Mouse (Mus musculus): ENCODE measurements at regions not wholly inside any gene's neighbourhood (a gene's known extent, or its start where the extent isn't known, plus 50 kb on each side); places are given as distances from the start of the nearest gene placed in this dataset.
A peak's percentile ranks its signal among the peaks of the same experiment; 100 is the strongest.

DNA sequence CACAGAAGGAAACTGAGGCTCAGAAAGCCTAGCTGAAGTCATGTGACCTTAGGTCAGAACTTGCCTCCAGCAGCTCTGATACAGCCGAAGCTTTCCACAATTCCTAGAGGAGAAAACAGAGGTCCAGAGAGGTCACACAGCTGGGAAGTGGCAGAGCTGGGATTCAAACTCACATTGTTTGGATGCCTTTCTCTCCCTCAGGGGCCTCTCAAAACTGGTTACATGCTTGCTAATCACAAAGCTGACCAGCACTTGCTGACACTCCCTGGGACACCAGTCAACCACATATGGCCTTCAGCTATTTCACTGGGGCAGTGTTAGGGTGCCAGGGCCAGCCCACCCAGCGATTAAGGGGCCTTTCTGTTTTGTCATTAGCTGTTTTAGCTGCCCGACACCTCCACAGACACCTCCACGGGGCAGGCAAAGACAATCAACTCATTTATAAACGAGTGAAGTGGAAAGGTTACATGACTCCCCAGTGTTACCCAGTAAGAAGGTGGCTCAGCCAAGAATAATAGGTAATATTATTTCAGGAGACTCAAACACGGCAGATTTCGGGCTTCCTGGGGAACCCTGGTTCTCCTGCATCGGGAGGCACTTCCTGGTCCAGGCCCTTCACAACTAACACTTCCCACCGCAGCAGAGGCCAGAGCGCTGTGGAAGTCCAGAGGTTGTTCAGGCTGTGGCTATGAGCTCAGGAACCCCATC lies 71.4 kb downstream of the 2410131K14Rik start:
- 31% methylated on average over 10 of the region's 10 CpGs for WGBS

DNA sequence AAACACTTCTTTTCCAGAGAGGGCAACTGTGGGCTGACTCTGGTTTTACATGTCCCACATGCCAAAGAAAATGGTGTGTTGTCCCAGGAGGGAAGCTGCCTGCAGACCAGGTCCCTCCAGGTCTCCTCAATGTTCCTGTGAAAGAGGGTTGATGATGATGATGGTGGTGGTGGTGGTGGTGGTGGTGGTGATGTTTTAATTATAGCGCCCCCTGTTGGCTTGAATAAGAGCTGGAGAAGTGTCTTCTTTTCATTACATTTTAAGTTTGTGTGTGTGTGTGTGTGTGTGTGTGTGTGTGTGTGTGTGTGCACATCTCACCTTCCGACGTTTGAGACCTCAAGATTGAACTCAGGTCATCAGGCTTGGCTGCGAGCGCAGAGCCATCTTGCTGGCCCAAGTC lies 73.0 kb downstream of the 2410131K14Rik start:
- H3K9me3 ChIP-seq (replicated peaks; ENCODE audit: low read length) = no peaks in the 10 kb centered on the region
- ATAC-seq (replicated peaks; ENCODE audit: low FRiP score, low read depth) (no peak), DNase-seq (ENCODE audit: low spot score) (no peak)
- 78% methylated on average over 5 of the region's 5 CpGs for WGBS
- TF ChIP-seq CTCF (IDR thresholded peaks at IDR 0.05; ENCODE audit: low read depth) = peak; percentile 42
- H3K9ac ChIP-seq (ENCODE audit: low read depth, low read length) = no peak overlapping the region
- H3K27me3 ChIP-seq (ENCODE audit: insufficient read depth, low read length) = peaks cover 6% of the 10 kb centered on the region; the same call in 1 of the 2 replicates
- no peak overlapping the region for H3K27ac ChIP-seq
- H3K4me2 ChIP-seq (ENCODE audit: low read length) = no peak overlapping the region
- H3K4me1 ChIP-seq (replicated peaks; ENCODE audit: insufficient read depth, low read length) = peaks cover 5% of the 10 kb centered on the region; the same call in 1 of the 2 replicates
- H3K36me3 ChIP-seq (ENCODE audit: insufficient read depth, low read length) = no peaks in the 10 kb centered on the region
- H3K4me3 ChIP-seq (replicated peaks; ENCODE audit: low read depth, low read length) = no peak overlapping the region

More for the DNA sequence above, 71.4 kb downstream of the 2410131K14Rik start:
- Histone ChIP-seq H3K4me2 (ENCODE audit: low read length) (no peak overlapping the region), H3K36me3 (ENCODE audit: insufficient read depth, low read length) (no peaks in the 10 kb centered on the region), H3K9ac (ENCODE audit: low read depth, low read length) (no peak overlapping the region), H3K4me1 (replicated peaks; ENCODE audit: insufficient read depth, low read length) (peaks cover under 1% of the 10 kb centered on the region; the same call in 1 of the 2 replicates), H3K27ac (no peak overlapping the region), H3K4me3 (replicated peaks; ENCODE audit: low read depth, low read length) (no peak overlapping the region), H3K9me3 (replicated peaks; ENCODE audit: low read length) (no peaks in the 10 kb centered on the region), H3K27me3 (ENCODE audit: insufficient read depth, low read length) (peaks cover 6% of the 10 kb centered on the region; the same call in 1 of the 2 replicates)
- ATAC-seq (replicated peaks; ENCODE audit: low FRiP score, low read depth) (no peak), DNase-seq (ENCODE audit: low spot score) (no peak)
- no peak for TF ChIP-seq CTCF (IDR thresholded peaks at IDR 0.05; ENCODE audit: low read depth)

DNA sequence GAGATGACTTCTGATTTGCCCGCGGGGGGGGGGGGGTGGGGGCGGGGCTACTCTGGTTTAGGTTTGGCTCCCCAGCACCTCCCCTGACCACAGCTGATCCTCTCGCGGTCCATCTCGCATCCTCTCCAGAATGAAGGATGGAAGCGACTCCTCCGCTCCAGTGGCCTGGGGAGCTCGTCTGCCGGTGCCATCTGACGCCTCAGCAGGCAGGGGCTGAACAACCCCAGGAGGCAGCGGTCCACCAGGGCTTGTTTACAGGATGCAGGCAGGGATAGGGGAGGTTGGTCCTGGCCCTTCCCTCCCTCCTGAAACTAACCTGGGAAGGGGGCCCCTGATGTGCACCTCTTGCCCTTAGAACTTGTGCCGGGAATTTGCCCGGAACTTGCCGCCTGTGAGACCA lies 73.9 kb downstream of the 2410131K14Rik start:
- no peak for TF ChIP-seq CTCF (IDR thresholded peaks at IDR 0.05; ENCODE audit: low read depth)
- Histone ChIP-seq H3K9ac (ENCODE audit: low read depth, low read length) (no peak overlapping the region), H3K9me3 (replicated peaks; ENCODE audit: low read length) (no peaks in the 10 kb centered on the region), H3K4me3 (replicated peaks; ENCODE audit: low read depth, low read length) (no peak overlapping the region), H3K27me3 (ENCODE audit: insufficient read depth, low read length) (peaks cover 6% of the 10 kb centered on the region; the same call in 1 of the 2 replicates), H3K4me2 (ENCODE audit: low read length) (0 out of 2 replicates have a peak overlapping the region, but pooled peaks have one; percentile 2), H3K4me1 (replicated peaks; ENCODE audit: insufficient read depth, low read length) (peaks cover 5% of the 10 kb centered on the region; the same call in 1 of the 2 replicates), H3K36me3 (ENCODE audit: insufficient read depth, low read length) (no peaks in the 10 kb centered on the region), H3K27ac (no peak overlapping the region)
- peak; percentile 49 for DNase-seq (ENCODE audit: low spot score)
- ATAC-seq (replicated peaks; ENCODE audit: low FRiP score, low read depth) = no peak
- 11% methylated on average over 14 of the region's 15 CpGs for WGBS

DNA sequence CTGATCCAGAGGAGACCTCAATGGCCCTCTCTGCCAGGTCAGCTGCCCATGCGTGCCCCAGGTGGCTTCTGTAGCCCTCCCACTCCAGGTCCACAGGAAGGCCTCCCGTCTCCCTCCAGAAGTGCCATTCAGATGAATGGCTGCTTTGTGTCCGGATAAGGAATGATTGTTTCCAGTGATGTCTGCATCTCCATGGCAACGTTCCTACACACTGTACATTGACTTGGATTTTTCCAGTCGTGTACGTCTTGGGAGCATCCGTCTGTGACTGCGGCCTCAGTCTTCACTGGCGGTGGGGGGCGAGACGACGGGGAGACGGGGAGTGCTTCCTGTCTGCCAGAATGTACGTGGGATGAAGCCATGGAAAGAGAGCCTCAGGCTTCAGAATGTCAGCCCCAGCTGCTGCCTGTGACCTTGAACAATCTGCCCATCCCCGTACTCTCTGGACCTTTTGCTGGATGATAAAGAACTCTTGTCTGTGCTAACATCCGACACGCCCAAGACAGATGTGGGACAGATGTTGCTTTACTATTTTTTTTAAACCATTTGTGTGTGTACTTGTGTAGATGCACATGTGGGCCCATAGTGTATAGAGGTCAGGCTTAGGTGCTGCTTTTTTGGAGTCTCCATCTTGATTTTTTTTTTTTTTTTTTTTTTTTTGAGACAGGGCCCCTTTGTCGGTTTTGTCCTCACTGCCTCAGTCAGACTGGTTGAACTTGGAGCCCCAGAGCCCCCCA lies 76.9 kb downstream of the 2410131K14Rik start:
- H3K4me3 ChIP-seq (replicated peaks; ENCODE audit: low read depth, low read length) = no peak overlapping the region
- no peaks in the 10 kb centered on the region for H3K36me3 ChIP-seq (ENCODE audit: insufficient read depth, low read length)
- H3K27me3 ChIP-seq (ENCODE audit: insufficient read depth, low read length) = peaks cover 6% of the 10 kb centered on the region; the same call in 1 of the 2 replicates
- H3K9ac ChIP-seq (ENCODE audit: low read depth, low read length) = no peak overlapping the region
- H3K27ac ChIP-seq = no peak overlapping the region
- ATAC-seq (replicated peaks; ENCODE audit: low FRiP score, low read depth) = peak; percentile 70
- DNase-seq (ENCODE audit: low spot score) = peak; percentile 71
- no peaks in the 10 kb centered on the region for H3K9me3 ChIP-seq (replicated peaks; ENCODE audit: low read length)
- TF ChIP-seq CTCF (IDR thresholded peaks at IDR 0.05; ENCODE audit: low read depth) = no peak
- no peak overlapping the region for H3K4me2 ChIP-seq (ENCODE audit: low read length)
- WGBS = 11% methylated on average over 18 of the region's 18 CpGs
- H3K4me1 ChIP-seq (replicated peaks; ENCODE audit: insufficient read depth, low read length) = peaks cover 5% of the 10 kb centered on the region; the same call in 1 of the 2 replicates

DNA sequence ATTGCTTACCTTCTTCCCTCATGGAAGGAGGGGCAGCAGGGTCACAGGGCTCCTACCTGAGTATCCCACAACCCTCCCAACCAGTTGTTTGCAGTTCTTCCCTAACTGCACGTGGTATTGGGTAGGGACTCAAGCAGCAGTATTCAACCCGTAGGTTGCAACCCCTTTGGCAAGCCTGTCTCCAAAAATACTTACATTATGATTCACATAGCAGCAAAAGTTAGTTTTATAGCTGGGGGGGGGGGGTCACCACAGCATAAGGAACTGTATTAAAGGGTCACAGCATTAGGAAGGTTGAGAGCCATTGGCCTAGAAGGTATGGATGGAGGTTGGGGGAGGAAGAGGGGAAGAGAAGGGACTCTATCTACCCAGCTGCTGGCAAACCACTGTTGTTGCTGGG lies 78.1 kb downstream of the 2410131K14Rik start:
- Histone ChIP-seq H3K4me1 (replicated peaks; ENCODE audit: insufficient read depth, low read length) (peaks cover 5% of the 10 kb centered on the region; the same call in 1 of the 2 replicates), H3K27me3 (ENCODE audit: insufficient read depth, low read length) (peaks cover 6% of the 10 kb centered on the region; the same call in 1 of the 2 replicates), H3K9me3 (replicated peaks; ENCODE audit: low read length) (no peaks in the 10 kb centered on the region), H3K36me3 (ENCODE audit: insufficient read depth, low read length) (no peaks in the 10 kb centered on the region), H3K4me2 (ENCODE audit: low read length) (no peak overlapping the region), H3K27ac (no peak overlapping the region), H3K4me3 (replicated peaks; ENCODE audit: low read depth, low read length) (no peak overlapping the region), H3K9ac (ENCODE audit: low read depth, low read length) (no peak overlapping the region)
- no peak for ATAC-seq (replicated peaks; ENCODE audit: low FRiP score, low read depth)
- TF ChIP-seq CTCF (IDR thresholded peaks at IDR 0.05; ENCODE audit: low read depth) = no peak
- WGBS = 79% methylated on average over 2 of the region's 2 CpGs
- no peak for DNase-seq (ENCODE audit: low spot score)

DNA sequence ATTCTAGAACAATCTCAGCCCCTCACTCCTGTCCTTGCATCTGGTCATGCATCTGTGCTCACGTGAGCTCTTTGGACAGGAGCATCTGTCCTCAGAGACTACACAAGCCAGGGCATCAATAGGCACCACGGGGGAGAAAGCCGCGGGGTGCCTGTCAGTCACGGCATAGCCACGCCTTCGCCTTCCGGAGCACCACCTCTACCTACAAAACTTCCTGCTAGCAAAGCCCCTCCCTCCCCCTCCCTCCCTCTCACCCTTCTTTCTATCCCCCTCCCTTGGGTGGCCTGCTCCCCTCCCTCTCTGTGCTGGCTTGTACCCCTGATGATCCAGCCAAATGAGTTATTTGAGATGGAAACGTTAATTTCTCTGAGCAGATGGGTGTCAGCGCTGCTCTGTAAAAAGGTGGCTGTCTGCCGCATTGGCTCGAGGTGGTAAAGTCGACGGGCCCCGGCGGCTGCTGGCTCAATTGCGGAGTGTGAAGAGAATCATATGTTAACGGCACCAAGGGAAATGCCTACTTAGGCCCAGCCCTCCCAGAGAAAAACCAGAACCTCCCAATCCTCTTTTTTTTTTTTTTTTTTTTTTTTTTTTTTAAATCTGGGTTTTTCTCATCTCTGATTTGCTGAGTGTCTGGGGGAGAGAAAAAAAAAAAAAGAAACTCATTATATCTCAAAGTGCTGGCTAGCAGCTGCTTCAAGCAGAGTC lies 82.0 kb downstream of the 2410131K14Rik start:
- ATAC-seq (replicated peaks; ENCODE audit: low FRiP score, low read depth) (no peak), DNase-seq (ENCODE audit: low spot score) (peak; percentile 44)
- peak overlapping the region; percentile 53 for H3K4me2 ChIP-seq (ENCODE audit: low read length)
- WGBS = under 1% methylated on average over 18 of the region's 18 CpGs
- H3K9ac ChIP-seq (ENCODE audit: low read depth, low read length) = no peak overlapping the region
- H3K9me3 ChIP-seq (replicated peaks; ENCODE audit: low read length) = no peaks in the 10 kb centered on the region
- no peak overlapping the region for H3K27ac ChIP-seq
- H3K4me1 ChIP-seq (replicated peaks; ENCODE audit: insufficient read depth, low read length) = 0 out of 2 replicates have a peak, but pooled peaks cover 3% of the 10 kb centered on the region
- no peaks in the 10 kb centered on the region for H3K36me3 ChIP-seq (ENCODE audit: insufficient read depth, low read length)
- peak overlapping the region; percentile 19; the same call in 1 of the 2 replicates for H3K4me3 ChIP-seq (replicated peaks; ENCODE audit: low read depth, low read length)
- no peak for TF ChIP-seq CTCF (IDR thresholded peaks at IDR 0.05; ENCODE audit: low read depth)
- H3K27me3 ChIP-seq (ENCODE audit: insufficient read depth, low read length) = peaks cover 5% of the 10 kb centered on the region; the same call in 1 of the 2 replicates

Data from kidney, postnatal 0 days (tissue).